Mouse (Mus musculus) limb, embryonic 11.5 days (tissue): ENCODE results near the gene Nxn. TPM values are rescaled to one million over a fixed set of nuclear protein-coding genes. Genes with fewer than 3 reads are reported as not detected.

ENCODE experiments used
- ATAC-seq: fragments of 200-750 bp; cut with Nextera tagmentation; 2 replicates; pipeline ENCODE4 v1.8.0; 2017; ENCODE audit warnings: low read depth; ENCODE audit not compliant: insufficient number of reproducible peaks, low FRiP score, low TSS enrichment
- DNase-seq: peaks from one replicate; pipeline ENCODE4 v3.0.0-alpha.2; 2015; ENCODE audit warnings: low spot score
- H3K27ac ChIP-seq: fragments of 300-500 bp; sonication (generic); replicated peaks from 2 replicates; pipeline ENCODE4 v1.5.1; 2014; ENCODE audit warnings: low read depth, mild to moderate bottlenecking, low read length
- H3K27me3 ChIP-seq: fragments of 300-500 bp; sonication (generic); 2 replicates; pipeline ENCODE4 v1.6.1; 2014; ENCODE audit warnings: mild to moderate bottlenecking, low read length, mixed read lengths; ENCODE audit not compliant: control insufficient read depth, insufficient read depth
- H3K36me3 ChIP-seq: fragments of 300-500 bp; sonication (generic); 2 replicates; pipeline ENCODE4 v1.6.1; 2014; ENCODE audit warnings: mild to moderate bottlenecking, low read length, moderate library complexity, mixed read lengths; ENCODE audit not compliant: control insufficient read depth, insufficient read depth
- H3K4me1 ChIP-seq: fragments of 300-500 bp; sonication (generic); 2 replicates; pipeline ENCODE4 v1.6.1; 2014; ENCODE audit warnings: low read length, mixed read lengths; ENCODE audit not compliant: control insufficient read depth, insufficient read depth
- H3K4me2 ChIP-seq: fragments of 300-500 bp; sonication (generic); 2 replicates; pipeline ENCODE4 v1.6.1; 2014; ENCODE audit warnings: low read depth, mild to moderate bottlenecking, moderate library complexity; ENCODE audit not compliant: severe bottlenecking
- H3K4me3 ChIP-seq: fragments of 300-500 bp; sonication (generic); 2 replicates; pipeline ENCODE4 v1.5.1; 2014; ENCODE audit warnings: low read depth, low read length
- H3K9ac ChIP-seq: fragments of 300-500 bp; sonication (generic); 2 replicates; pipeline ENCODE4 v1.6.1; 2014; ENCODE audit warnings: mild to moderate bottlenecking, low read length
- H3K9me3 ChIP-seq: fragments of 300-500 bp; sonication (generic); 2 replicates; pipeline ENCODE4 v1.6.1; 2016; ENCODE audit warnings: low read length; ENCODE audit not compliant: control insufficient read depth
- WGBS: fragments of 180-500 bp; shearing (Covaris S2); extraction: QIAGEN DNeasy Blood & Tissue Kit; methylation state at CpG from one replicate; pipeline ENCODE4 v1.1.7; 2014; 5-methylcytosine and 5-hydroxymethylcytosine counted together
- polyA plus RNA-seq: library from polyadenylated mRNA; unstranded; fragments of >200 nt; fragmentation: Nextera tagmentation; extraction: Ambion mirVana; gene quantifications from 2 replicates; pipeline ENCODE4 v1.2.1, GENCODE M21; 2014

Gene Nxn
- polyA plus RNA-seq = 45.7 and 57.3 TPM in 2 replicates

DNA sequence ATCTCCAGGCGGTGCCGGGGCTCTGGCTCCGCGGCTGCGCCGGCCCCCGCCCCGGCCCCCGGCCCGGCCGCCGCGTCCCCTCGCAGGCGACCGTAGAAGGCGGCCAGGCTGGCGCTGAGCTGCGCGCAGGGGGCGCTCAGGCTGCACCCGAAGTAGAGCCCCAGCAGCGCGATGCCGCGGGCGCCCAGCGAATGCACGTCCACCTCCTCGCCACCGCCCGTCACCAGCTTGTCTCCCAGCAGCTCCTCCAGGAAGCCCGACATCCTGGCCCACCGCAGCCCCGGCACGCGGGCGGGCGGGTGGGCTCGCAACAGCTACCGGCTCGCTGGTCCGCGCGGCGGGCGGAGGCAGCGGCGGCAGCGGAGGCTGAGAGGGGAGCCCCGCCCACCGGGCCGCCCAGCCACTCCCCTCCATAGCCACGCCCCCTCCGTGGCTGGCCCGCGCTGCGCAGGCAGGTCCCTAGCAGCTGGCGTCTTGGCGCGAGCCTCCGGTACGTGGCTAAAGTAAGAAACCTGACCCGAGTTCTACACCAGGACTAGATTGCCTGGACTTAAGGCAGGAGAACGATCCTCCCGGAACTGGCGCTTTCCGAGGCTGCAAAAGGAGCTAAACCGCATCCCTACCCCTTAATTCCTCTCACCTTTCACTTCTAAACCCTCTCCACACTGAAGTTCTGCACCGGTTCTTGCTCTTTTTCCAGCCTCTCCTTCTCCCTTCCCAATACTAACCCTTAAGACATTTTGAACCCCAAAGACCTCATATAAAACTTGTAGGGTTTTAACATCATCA, at the start of gene Nxn:
Gene Nxn (minus strand): TSS at position 343 of the 789 bp plus-strand sequence.
- Histone ChIP-seq H3K36me3 (no peaks in the 10 kb centered on the region), H3K27me3 (no peaks in the 10 kb centered on the region), H3K27ac (peak within 1 kb of the TSS; percentile 79), H3K9ac (peak within 1 kb of the TSS; percentile 81), H3K4me1 (peaks cover 12% of the 10 kb centered on the region), H3K9me3 (no peaks in the 10 kb centered on the region), H3K4me2 (peak within 1 kb of the TSS; percentile 66), H3K4me3 (peak within 1 kb of the TSS; percentile 80)
- under 1% methylated on average over 67 of the region's 70 CpGs for WGBS
- DNase-seq = peak; percentile 95
- peak; percentile 84 for ATAC-seq

GRCm38 (mm10) chr11:76446251-76446650, 47.3 kb upstream of the Nxn start:
- Histone ChIP-seq H3K4me3 (no peak overlapping the region), H3K27me3 (no peaks in the 10 kb centered on the region)
- 3% methylated on average over 10 of the region's 10 CpGs for WGBS

DNA sequence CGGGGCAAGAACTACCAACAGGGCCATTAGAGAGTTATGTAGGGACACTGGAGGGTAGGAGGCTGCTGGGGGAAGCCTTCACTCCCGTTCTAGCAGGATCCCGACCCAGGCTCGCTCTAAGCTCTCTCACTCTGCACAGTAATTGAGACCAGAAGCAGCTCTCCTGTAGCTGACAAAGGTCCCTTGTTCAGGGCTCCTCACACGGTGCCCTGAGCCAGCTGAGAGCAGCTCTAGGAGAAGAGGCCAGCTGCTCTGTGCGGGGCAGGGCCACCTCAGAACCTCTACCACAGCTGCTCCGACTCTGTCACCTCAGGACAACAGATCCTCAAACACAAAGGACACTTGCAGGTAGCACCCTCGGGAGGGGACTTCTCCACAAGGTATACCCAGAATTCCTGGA, 46.5 kb upstream of the Nxn start:
- no peaks in the 10 kb centered on the region for H3K9me3 ChIP-seq
- ATAC-seq = peak; percentile 15; the same call in 1 of the 2 replicates
- H3K27ac ChIP-seq = peak overlapping the region; percentile 74
- H3K27me3 ChIP-seq = no peaks in the 10 kb centered on the region
- H3K4me1 ChIP-seq = peaks cover 55% of the 10 kb centered on the region
- 17% methylated on average over 8 of the region's 8 CpGs for WGBS
- H3K4me3 ChIP-seq = no peak overlapping the region
- H3K9ac ChIP-seq = no peak overlapping the region
- peak; percentile 71 for DNase-seq
- H3K36me3 ChIP-seq = no peaks in the 10 kb centered on the region
- no peak overlapping the region for H3K4me2 ChIP-seq

More at GRCm38 (mm10) chr11:76446251-76446650, 47.3 kb upstream of the Nxn start:
- peak overlapping the region; percentile 74 for H3K27ac ChIP-seq
- H3K4me2 ChIP-seq = peak overlapping the region; percentile 13; the same call in 1 of the 2 replicates
- peak; percentile 71 for DNase-seq
- no peak for ATAC-seq
- H3K9ac ChIP-seq = no peak overlapping the region
- H3K36me3 ChIP-seq = no peaks in the 10 kb centered on the region; the same call in 1 of the 2 replicates
- peaks cover 56% of the 10 kb centered on the region for H3K4me1 ChIP-seq
- no peaks in the 10 kb centered on the region for H3K9me3 ChIP-seq

GRCm38 (mm10) chr11:76439666-76440065, 40.7 kb upstream of the Nxn start:
- Histone ChIP-seq H3K36me3 (no peaks in the 10 kb centered on the region), H3K27ac (no peak overlapping the region), H3K4me1 (peaks cover 27% of the 10 kb centered on the region)

GRCm38 (mm10) chr11:76436864-76437437, 38.0 kb upstream of the Nxn start:
- 4% methylated on average over 28 of the region's 28 CpGs for WGBS
- Histone ChIP-seq H3K9me3 (no peaks in the 10 kb centered on the region), H3K4me1 (peaks cover 30% of the 10 kb centered on the region)

More at GRCm38 (mm10) chr11:76439666-76440065, 40.7 kb upstream of the Nxn start:
- Histone ChIP-seq H3K9me3 (no peaks in the 10 kb centered on the region), H3K4me2 (no peak overlapping the region), H3K27me3 (no peaks in the 10 kb centered on the region), H3K9ac (no peak overlapping the region), H3K4me3 (no peak overlapping the region)
- WGBS = 31% methylated on average over 3 of the region's 3 CpGs
- ATAC-seq (no peak), DNase-seq (no peak)

DNA sequence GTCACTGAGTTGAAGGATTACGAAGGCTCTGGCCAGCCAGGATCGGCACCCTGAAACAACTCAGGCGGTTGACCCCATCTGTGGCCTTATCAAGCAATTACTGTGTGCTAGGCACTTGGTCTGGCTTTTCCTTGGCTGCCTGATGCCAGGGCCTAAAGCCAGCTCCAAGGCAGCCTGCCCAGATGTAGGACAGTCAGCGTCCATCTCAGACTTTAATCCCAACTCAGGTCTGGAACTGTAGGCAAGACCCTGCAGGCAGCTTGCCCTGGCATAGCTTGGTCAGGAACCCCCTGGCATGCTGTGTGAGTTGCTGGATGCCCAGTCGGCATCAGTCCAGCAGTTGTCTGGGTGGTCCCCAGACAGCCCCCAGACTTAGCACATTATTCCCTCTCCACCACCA, 37.1 kb upstream of the Nxn start:
- WGBS = 79% methylated on average over 5 of the region's 5 CpGs
- peak overlapping the region; percentile 66; the same call in 1 of the 2 replicates for H3K4me2 ChIP-seq
- H3K9ac ChIP-seq = peak overlapping the region; percentile 22; the same call in 1 of the 2 replicates
- peaks cover 32% of the 10 kb centered on the region for H3K4me1 ChIP-seq
- no peaks in the 10 kb centered on the region for H3K9me3 ChIP-seq
- ATAC-seq = no peak
- no peak for DNase-seq
- no peaks in the 10 kb centered on the region for H3K27me3 ChIP-seq
- no peak overlapping the region for H3K27ac ChIP-seq
- no peaks in the 10 kb centered on the region for H3K36me3 ChIP-seq
- H3K4me3 ChIP-seq = no peak overlapping the region

More at GRCm38 (mm10) chr11:76436864-76437437, 38.0 kb upstream of the Nxn start:
- DNase-seq = peak; percentile 80
- Histone ChIP-seq H3K4me3 (peak overlapping the region; percentile 25), H3K27me3 (no peaks in the 10 kb centered on the region), H3K27ac (peak overlapping the region; percentile 85), H3K9ac (peak overlapping the region; percentile 50), H3K36me3 (no peaks in the 10 kb centered on the region), H3K4me2 (peak overlapping the region; percentile 66)
- ATAC-seq = peak; percentile 70

- Histone ChIP-seq H3K4me3 (no peak overlapping the region), H3K4me1 (peaks cover 30% of the 10 kb centered on the region), H3K27me3 (no peaks in the 10 kb centered on the region), H3K9ac (peak overlapping the region; percentile 52; the same call in 1 of the 2 replicates), H3K36me3 (no peaks in the 10 kb centered on the region), H3K27ac (peak overlapping the region; percentile 97), H3K9me3 (no peaks in the 10 kb centered on the region), H3K4me2 (no peak overlapping the region)
- 19% methylated on average over 6 of the region's 6 CpGs for WGBS
- peak; percentile 75 for DNase-seq
- peak; percentile 87 for ATAC-seq
These were observed 31.2 kb upstream of the Nxn start for GRCm38 (mm10) chr11:76429966-76430631.

GRCm38 (mm10) chr11:76429556-76429955, 30.6 kb upstream of the Nxn start:
- no peaks in the 10 kb centered on the region for H3K9me3 ChIP-seq
- H3K27ac ChIP-seq = peak overlapping the region; percentile 97
- 28% methylated on average over 7 of the region's 7 CpGs for WGBS
- peaks cover 28% of the 10 kb centered on the region for H3K4me1 ChIP-seq
- no peak overlapping the region for H3K4me3 ChIP-seq
- peak; percentile 39 for DNase-seq
- H3K9ac ChIP-seq = 0 out of 2 replicates have a peak overlapping the region, but pooled peaks have one; percentile 23
- no peak overlapping the region for H3K4me2 ChIP-seq
- H3K36me3 ChIP-seq = no peaks in the 10 kb centered on the region; the same call in 1 of the 2 replicates
- H3K27me3 ChIP-seq = no peaks in the 10 kb centered on the region
- no peak for ATAC-seq
